Mouse (Mus musculus) limb, embryonic 14.5 days (tissue): ENCODE results near the gene Nipal3. TPM values are rescaled to one million over a fixed set of nuclear protein-coding genes. Genes with fewer than 3 reads are reported as not detected.

Experiments used
- ATAC-seq: fragments of 200-750 bp; cut with Nextera tagmentation; 2 replicates; pipeline ENCODE4 v1.8.0; 2017; ENCODE audit warnings: low read depth, moderate number of reproducible peaks, moderate TSS enrichment; ENCODE audit not compliant: low FRiP score
- DNase-seq: peaks from one replicate; pipeline ENCODE4 v3.0.0-alpha.2; 2015; ENCODE audit warnings: low spot score
- H3K27ac ChIP-seq: fragments of 300-500 bp; sonication (generic); replicated peaks from 2 replicates; pipeline ENCODE4 v1.5.1; 2014; ENCODE audit warnings: low read depth, mild to moderate bottlenecking, low read length, moderate library complexity, mixed read lengths
- H3K27me3 ChIP-seq: fragments of 300-500 bp; sonication (generic); 2 replicates; pipeline ENCODE4 v1.6.1; 2014; ENCODE audit warnings: low read length, mixed read lengths; ENCODE audit not compliant: control insufficient read depth, insufficient read depth
- H3K36me3 ChIP-seq: fragments of 300-500 bp; sonication (generic); 2 replicates; pipeline ENCODE4 v1.6.1; 2014; ENCODE audit warnings: mild to moderate bottlenecking, low read length, moderate library complexity, mixed read lengths; ENCODE audit not compliant: control insufficient read depth, insufficient read depth
- H3K4me1 ChIP-seq: fragments of 300-500 bp; sonication (generic); 2 replicates; pipeline ENCODE4 v1.6.1; 2014; ENCODE audit warnings: antibody characterized with exemption, low read length, mixed read lengths; ENCODE audit not compliant: control insufficient read depth, insufficient read depth
- H3K4me2 ChIP-seq: fragments of 300-500 bp; sonication (generic); replicated peaks from 2 replicates; pipeline ENCODE4 v1.6.1; 2014; ENCODE audit warnings: low read depth, mild to moderate bottlenecking, low read length, moderate library complexity; ENCODE audit not compliant: severe bottlenecking
- H3K4me3 ChIP-seq: fragments of 300-500 bp; sonication (generic); replicated peaks from 2 replicates; pipeline ENCODE4 v1.5.1; 2014; ENCODE audit warnings: low read length
- H3K9ac ChIP-seq: fragments of 300-500 bp; sonication (generic); 2 replicates; pipeline ENCODE4 v1.6.1; 2014; ENCODE audit warnings: mild to moderate bottlenecking, low read depth, low read length, moderate library complexity; ENCODE audit not compliant: severe bottlenecking
- H3K9me3 ChIP-seq: fragments of 300-500 bp; sonication (generic); 2 replicates; pipeline ENCODE4 v1.6.1; 2016; ENCODE audit warnings: low read length; ENCODE audit not compliant: control insufficient read depth
- POLR2A ChIP-seq: fragments of 200-500 bp; IDR thresholded peaks from 2 replicates; pipeline ENCODE4 v1.8.0; 2012; ENCODE audit warnings: inconsistent platforms, mild to moderate bottlenecking, moderate library complexity, borderline replicate concordance; ENCODE audit not compliant: insufficient read depth, insufficient read length; ENCODE audit errors: extremely low read depth
- WGBS: fragments of 180-500 bp; shearing (Covaris S2); extraction: QIAGEN DNeasy Blood & Tissue Kit; methylation state at CpG from one replicate; pipeline ENCODE4 v1.1.7; 2014; 5-methylcytosine and 5-hydroxymethylcytosine counted together
- polyA plus RNA-seq, 2 experiments: library from polyadenylated mRNA; depleted of rRNA in 1 of 2; stranded (reverse) in 1 of 2; unstranded in 1 of 2; fragments of >200 nt; fragmentation: Nextera tagmentation in 1 of 2; extraction: Ambion mirVana in 1 of 2; gene quantifications; 2 replicates each; pipeline versions ENCODE4 v1.2.1 to v1.2.3; 2012 to 2014

The Nipal3 gene
- polyA plus RNA-seq (2012; rRNA removed) (4.7 and 6.3 TPM in 2 replicates), polyA plus RNA-seq (2014; fragmentation: Nextera tagmentation; extraction: Ambion mirVana) (1.4 and 2.6 TPM in 2 replicates)

GRCm38 (mm10) chr4:135494521-135495396 lies at the start of gene Nipal3, which contains the start of gene Stpg1:
Gene Nipal3, minus strand, starts transcription at chr4:135495038.
Gene Stpg1, plus strand, starts transcription at chr4:135494790.
- H3K9ac ChIP-seq, result peak within 1 kb of the TSS; percentile 52
- 1% methylated on average over 53 of the region's 53 CpGs for WGBS
- H3K4me3 ChIP-seq, result peak within 1 kb of the TSS; percentile 60
- ATAC-seq (peak; percentile 94), DNase-seq (peak; percentile 95)
- H3K4me2 ChIP-seq, result peak within 1 kb of the TSS; percentile 95
- H3K27me3 ChIP-seq, result no peaks in the 10 kb centered on the region
- no peaks in the 10 kb centered on the region for H3K9me3 ChIP-seq
- no peak for TF ChIP-seq POLR2A
- H3K4me1 ChIP-seq, result peaks cover 4% of the 10 kb centered on the region; the same call in 1 of the 2 replicates
- H3K36me3 ChIP-seq, result peaks cover 3% of the 10 kb centered on the region; the same call in 1 of the 2 replicates
- no peak within 1 kb of the TSS for H3K27ac ChIP-seq

GRCm38 (mm10) chr4:135544284-135544683 lies 49.4 kb upstream of the Nipal3 start:
- no peaks in the 10 kb centered on the region; the same call in 1 of the 2 replicates for H3K27me3 ChIP-seq
- H3K36me3 ChIP-seq, result no peaks in the 10 kb centered on the region
- no peaks in the 10 kb centered on the region for H3K9me3 ChIP-seq
- 71% methylated on average over 2 of the region's 2 CpGs for WGBS
- no peak for DNase-seq
- peaks cover 53% of the 10 kb centered on the region for H3K4me1 ChIP-seq
- no peak overlapping the region for H3K4me3 ChIP-seq
- H3K4me2 ChIP-seq, result no peak overlapping the region
- ATAC-seq, result no peak
- no peak overlapping the region for H3K27ac ChIP-seq
- TF ChIP-seq POLR2A, result no peak
- H3K9ac ChIP-seq, result no peak overlapping the region

GRCm38 (mm10) chr4:135540057-135540456 lies 45.2 kb upstream of the Nipal3 start:
- peaks cover 11% of the 10 kb centered on the region for H3K4me1 ChIP-seq
- no peaks in the 10 kb centered on the region for H3K27me3 ChIP-seq
- H3K9ac ChIP-seq, result no peak overlapping the region
- no peak overlapping the region for H3K4me2 ChIP-seq
- no peak for DNase-seq
- 62% methylated on average over 9 of the region's 9 CpGs for WGBS
- H3K36me3 ChIP-seq, result no peaks in the 10 kb centered on the region
- no peak for ATAC-seq
- H3K9me3 ChIP-seq, result no peaks in the 10 kb centered on the region
- TF ChIP-seq POLR2A, result no peak
- H3K4me3 ChIP-seq, result no peak overlapping the region
- H3K27ac ChIP-seq, result no peak overlapping the region

GRCm38 (mm10) chr4:135539056-135539455 lies 44.2 kb upstream of the Nipal3 start:
- ATAC-seq, result no peak
- WGBS, result 86% methylated on average over 12 of the region's 12 CpGs

GRCm38 (mm10) chr4:135535021-135535420 lies 40.2 kb upstream of the Nipal3 start:
- Histone ChIP-seq H3K4me1 (no peaks in the 10 kb centered on the region), H3K4me2 (no peak overlapping the region), H3K27me3 (no peaks in the 10 kb centered on the region), H3K4me3 (no peak overlapping the region), H3K9me3 (peaks cover 5% of the 10 kb centered on the region; the same call in 1 of the 2 replicates), H3K9ac (no peak overlapping the region), H3K36me3 (no peaks in the 10 kb centered on the region), H3K27ac (no peak overlapping the region)
- TF ChIP-seq POLR2A, result no peak
- 94% methylated on average over 3 of the region's 3 CpGs for WGBS
- no peak for DNase-seq
- no peak for ATAC-seq

More at GRCm38 (mm10) chr4:135539056-135539455, 44.2 kb upstream of the Nipal3 start:
- Histone ChIP-seq H3K4me3 (no peak overlapping the region), H3K27me3 (no peaks in the 10 kb centered on the region), H3K36me3 (no peaks in the 10 kb centered on the region), H3K4me1 (peaks cover 2% of the 10 kb centered on the region; the same call in 1 of the 2 replicates), H3K9me3 (no peaks in the 10 kb centered on the region), H3K27ac (no peak overlapping the region), H3K9ac (no peak overlapping the region), H3K4me2 (no peak overlapping the region)
- TF ChIP-seq POLR2A, result no peak
- DNase-seq, result no peak
